Mouse (Mus musculus) lung, embryonic 14.5 days (tissue): ENCODE data around the gene Clns1a. TPM values are rescaled to one million over a fixed set of nuclear protein-coding genes. Genes with fewer than 3 reads are reported as not detected.

ENCODE experiments used
- ATAC-seq: fragments of 200-750 bp; cut with Nextera tagmentation; 2 replicates; pipeline ENCODE4 v1.8.0; 2017; ENCODE audit warnings: mild to moderate bottlenecking, moderate TSS enrichment, moderate library complexity; ENCODE audit not compliant: insufficient read depth
- DNase-seq: peaks from one replicate; pipeline ENCODE4 v3.0.0-alpha.2; 2015
- H3K27ac ChIP-seq: fragments of 300-500 bp; sonication (generic); 2 replicates; pipeline ENCODE4 v1.5.1; 2014; ENCODE audit warnings: low read depth, mild to moderate bottlenecking, moderate library complexity
- H3K27me3 ChIP-seq: fragments of 300-500 bp; sonication (generic); 2 replicates; pipeline ENCODE4 v1.6.1; 2014; ENCODE audit warnings: low read length, control low read depth; ENCODE audit not compliant: insufficient read depth
- H3K36me3 ChIP-seq: fragments of 300-500 bp; sonication (generic); 2 replicates; pipeline ENCODE4 v1.6.1; 2014; ENCODE audit warnings: control low read depth; ENCODE audit not compliant: insufficient read depth
- H3K4me1 ChIP-seq: fragments of 300-500 bp; sonication (generic); 2 replicates; pipeline ENCODE4 v1.6.1; 2014; ENCODE audit warnings: antibody characterized with exemption, control low read depth; ENCODE audit not compliant: insufficient read depth
- H3K4me2 ChIP-seq: fragments of 300-500 bp; sonication (generic); 2 replicates; pipeline ENCODE4 v1.6.1; 2014; ENCODE audit warnings: mild to moderate bottlenecking
- H3K4me3 ChIP-seq: fragments of 300-500 bp; sonication (generic); 2 replicates; pipeline ENCODE4 v1.5.1; 2014; ENCODE audit warnings: low read depth, low read length
- H3K9ac ChIP-seq: fragments of 300-500 bp; sonication (generic); 2 replicates; pipeline ENCODE4 v1.6.1; 2014
- H3K9me3 ChIP-seq: fragments of 300-500 bp; sonication (generic); 2 replicates; pipeline ENCODE4 v1.6.1; 2016; ENCODE audit warnings: low read depth, low read length, control low read depth
- CTCF ChIP-seq: IDR thresholded peaks from 2 replicates; pipeline ENCODE4 v1.5.1; 2016; ENCODE audit warnings: antibody characterized with exemption, low read depth
- WGBS: fragments of 180-500 bp; shearing (Covaris S2); extraction: QIAGEN DNeasy Blood & Tissue Kit; methylation state at CpG from one replicate; pipeline ENCODE4 v1.1.7; 2014; 5-methylcytosine and 5-hydroxymethylcytosine counted together
- polyA plus RNA-seq: library from polyadenylated mRNA; unstranded; fragments of >200 nt; fragmentation: Nextera tagmentation; extraction: Ambion mirVana; gene quantifications from 2 replicates; pipeline ENCODE4 v1.2.1, GENCODE M21; 2014

Gene Clns1a
- polyA plus RNA-seq, 1 experiment from 2014 or later: 213 TPM

GRCm38 (mm10) chr7:97717326-97717725, 20.9 kb downstream of the Clns1a start:
- no peak overlapping the region for H3K9ac ChIP-seq
- no peaks in the 10 kb centered on the region for H3K27me3 ChIP-seq
- DNase-seq (no peak), ATAC-seq (no peak)
- no peak overlapping the region for H3K27ac ChIP-seq
- no peak overlapping the region for H3K4me3 ChIP-seq
- WGBS: 85% methylated on average over 1 of the region's 1 CpGs
- no peaks in the 10 kb centered on the region for H3K4me1 ChIP-seq
- no peaks in the 10 kb centered on the region for H3K9me3 ChIP-seq
- TF ChIP-seq CTCF: no peak
- no peak overlapping the region for H3K4me2 ChIP-seq
- H3K36me3 ChIP-seq: peaks cover 82% of the 10 kb centered on the region

DNA sequence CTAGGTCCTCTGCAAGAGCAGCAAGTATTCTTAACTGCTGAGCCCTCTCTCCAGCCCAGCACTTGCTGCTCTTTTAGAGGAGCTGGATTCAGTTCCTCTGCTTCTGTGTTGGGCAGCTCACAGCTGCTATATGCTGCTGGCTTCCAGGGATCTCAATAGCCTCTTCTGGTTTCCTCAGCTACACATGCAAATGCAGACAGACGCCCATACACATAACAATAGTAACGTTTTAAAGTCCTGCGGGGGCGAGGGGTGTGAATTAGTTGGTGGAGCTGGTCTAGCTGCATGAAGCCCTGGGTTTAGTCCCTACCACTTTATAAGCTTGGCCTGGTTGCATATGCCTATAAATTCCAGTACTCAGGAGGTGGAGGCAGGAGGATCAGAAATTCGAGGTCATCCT, 22.6 kb downstream of the Clns1a start:
- Histone ChIP-seq H3K9ac (no peak overlapping the region), H3K27me3 (no peaks in the 10 kb centered on the region), H3K4me2 (no peak overlapping the region), H3K36me3 (peaks cover 76% of the 10 kb centered on the region), H3K27ac (no peak overlapping the region), H3K4me1 (no peaks in the 10 kb centered on the region), H3K9me3 (no peaks in the 10 kb centered on the region), H3K4me3 (no peak overlapping the region)
- DNase-seq (no peak), ATAC-seq (no peak)
- TF ChIP-seq CTCF: no peak
- WGBS: 83% methylated on average over 5 of the region's 5 CpGs

DNA sequence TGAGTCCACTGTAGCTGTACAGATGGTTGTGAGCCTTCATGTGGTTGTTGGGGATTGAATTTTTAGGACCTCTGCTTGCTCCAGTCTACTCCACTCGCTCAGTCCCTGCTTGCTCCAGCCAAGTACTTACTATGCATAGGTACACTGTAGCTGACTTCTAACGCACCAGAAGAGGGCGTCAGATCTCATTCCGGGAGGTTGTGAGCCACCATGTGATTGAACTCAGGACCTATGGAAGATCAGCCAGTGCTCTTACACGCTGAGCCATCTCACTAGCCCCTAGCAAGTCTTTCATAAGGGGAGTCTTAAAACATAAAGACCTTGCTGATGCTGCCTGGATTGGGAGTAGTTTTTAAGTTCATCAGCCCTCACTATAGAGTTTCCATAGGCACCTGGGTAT, 23.7 kb downstream of the Clns1a start:
- H3K4me3 ChIP-seq: no peak overlapping the region
- no peaks in the 10 kb centered on the region for H3K27me3 ChIP-seq
- H3K36me3 ChIP-seq: peaks cover 65% of the 10 kb centered on the region
- no peak overlapping the region for H3K9ac ChIP-seq
- no peak overlapping the region for H3K27ac ChIP-seq
- WGBS: 82% methylated on average over 5 of the region's 5 CpGs
- H3K4me2 ChIP-seq: no peak overlapping the region
- no peaks in the 10 kb centered on the region for H3K4me1 ChIP-seq
- ATAC-seq (no peak), DNase-seq (no peak)
- H3K9me3 ChIP-seq: no peaks in the 10 kb centered on the region
- TF ChIP-seq CTCF: no peak

GRCm38 (mm10) chr7:97722278-97722918, 26.0 kb downstream of the Clns1a start:
- Histone ChIP-seq H3K27ac (no peak overlapping the region), H3K27me3 (no peaks in the 10 kb centered on the region), H3K4me3 (no peak overlapping the region), H3K9ac (no peak overlapping the region), H3K4me1 (no peaks in the 10 kb centered on the region), H3K4me2 (no peak overlapping the region), H3K36me3 (peaks cover 53% of the 10 kb centered on the region), H3K9me3 (no peaks in the 10 kb centered on the region)
- WGBS: 84% methylated on average over 7 of the region's 7 CpGs
- no peak for ATAC-seq
- TF ChIP-seq CTCF: no peak
- DNase-seq: no peak

DNA sequence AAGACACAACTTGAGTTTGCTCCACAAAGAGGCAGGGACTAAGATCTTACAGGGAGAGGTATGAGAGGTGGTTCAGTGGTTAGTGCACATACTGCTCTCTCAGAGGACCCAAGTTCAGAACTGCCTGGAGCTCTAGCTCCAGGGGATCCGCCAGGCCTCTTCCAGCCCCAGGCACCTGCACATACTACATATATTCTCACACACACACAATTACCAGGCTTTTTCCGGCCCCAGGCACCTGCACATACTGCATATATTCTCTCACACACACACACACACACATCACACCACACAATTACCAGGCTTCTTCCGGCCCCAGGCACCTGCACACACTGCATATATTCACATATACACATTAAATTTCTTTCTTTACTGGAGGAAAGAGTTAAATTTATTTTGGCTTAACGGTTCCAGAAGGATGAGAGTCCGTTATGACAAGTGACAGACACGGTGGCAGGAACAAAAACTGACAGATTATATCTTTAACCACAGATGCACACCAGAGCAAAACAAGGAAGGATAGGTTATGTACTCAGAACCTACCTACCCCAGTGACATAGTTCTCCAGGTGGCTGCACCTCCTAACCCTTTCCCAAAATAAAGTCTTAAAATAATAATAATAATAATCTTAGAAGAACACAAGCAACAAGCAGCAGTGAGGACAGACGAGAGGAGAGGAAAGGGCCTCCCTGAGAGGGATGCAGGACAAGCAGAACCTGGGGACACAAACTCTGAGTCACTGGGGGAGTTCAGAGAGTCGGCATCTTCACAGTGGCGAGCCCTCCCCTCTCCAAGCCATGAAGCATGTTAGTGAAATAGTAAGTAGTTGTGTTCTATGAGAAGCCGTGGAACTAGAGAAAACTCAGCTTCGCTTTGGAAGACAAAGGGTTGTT, 27.5 kb downstream of the Clns1a start:
- Histone ChIP-seq H3K27me3 (no peaks in the 10 kb centered on the region), H3K4me3 (no peak overlapping the region), H3K36me3 (peaks cover 40% of the 10 kb centered on the region), H3K9ac (no peak overlapping the region), H3K4me2 (no peak overlapping the region), H3K9me3 (no peaks in the 10 kb centered on the region), H3K4me1 (no peaks in the 10 kb centered on the region), H3K27ac (no peak overlapping the region)
- DNase-seq (no peak), ATAC-seq (no peak)
- no peak for TF ChIP-seq CTCF
- WGBS: 82% methylated on average over 11 of the region's 11 CpGs

- H3K4me3 ChIP-seq: no peak overlapping the region
- WGBS: 96% methylated on average over 6 of the region's 6 CpGs
- no peak for ATAC-seq
- no peak overlapping the region for H3K9ac ChIP-seq
- no peak overlapping the region for H3K4me2 ChIP-seq
- H3K36me3 ChIP-seq: peaks cover 26% of the 10 kb centered on the region; the same call in 1 of the 2 replicates
- no peaks in the 10 kb centered on the region for H3K4me1 ChIP-seq
- H3K27ac ChIP-seq: no peak overlapping the region
- no peaks in the 10 kb centered on the region for H3K9me3 ChIP-seq
- no peaks in the 10 kb centered on the region for H3K27me3 ChIP-seq
- TF ChIP-seq CTCF: no peak
- no peak for DNase-seq
Measured at GRCm38 (mm10) chr7:97725401-97725800, 29.0 kb downstream of the Clns1a start.

DNA sequence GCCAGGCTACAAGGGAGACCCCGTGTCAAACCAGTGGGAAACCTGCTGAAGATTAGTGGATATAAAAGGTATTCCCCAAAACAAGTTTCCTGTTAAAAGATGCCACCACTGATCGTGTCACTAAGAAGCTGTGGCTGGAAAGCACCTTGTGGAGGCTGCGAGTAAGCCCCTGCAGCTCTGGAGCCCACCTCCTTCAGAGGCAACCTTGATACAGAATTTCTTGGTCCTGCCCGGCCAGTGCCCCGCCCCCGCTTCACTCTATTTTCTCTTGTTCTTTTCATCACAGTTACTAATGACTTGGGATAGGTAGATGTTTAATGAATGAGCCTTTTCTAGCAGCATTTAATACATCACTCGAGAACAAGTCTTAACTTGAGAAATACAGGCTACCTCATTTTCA, 29.6 kb downstream of the Clns1a start:
- TF ChIP-seq CTCF: no peak
- H3K9me3 ChIP-seq: no peaks in the 10 kb centered on the region
- H3K36me3 ChIP-seq: peaks cover 19% of the 10 kb centered on the region; the same call in 1 of the 2 replicates
- no peaks in the 10 kb centered on the region for H3K4me1 ChIP-seq
- H3K27me3 ChIP-seq: no peaks in the 10 kb centered on the region
- 84% methylated on average over 7 of the region's 7 CpGs for WGBS
- ATAC-seq (no peak), DNase-seq (no peak)
- no peak overlapping the region for H3K4me3 ChIP-seq
- no peak overlapping the region for H3K27ac ChIP-seq
- H3K4me2 ChIP-seq: no peak overlapping the region
- no peak overlapping the region for H3K9ac ChIP-seq
